Mouse (Mus musculus) kidney, embryonic 16.5 days (tissue): Measurements from ENCODE around the gene Celsr2. TPM values are rescaled to one million over a fixed set of nuclear protein-coding genes. Genes with fewer than 3 reads are reported as not detected.
A peak's percentile ranks its signal among the peaks of the same experiment; 100 is the strongest.

Experiments
- ATAC-seq: fragments of 200-750 bp; cut with Nextera tagmentation; 2 replicates; pipeline ENCODE4 v1.8.0; 2017; ENCODE audit warnings: moderate TSS enrichment; ENCODE audit not compliant: low FRiP score, low TSS enrichment
- H3K27ac ChIP-seq: fragments of 300-500 bp; sonication (generic); 2 replicates; pipeline ENCODE4 v1.5.1; 2014; ENCODE audit warnings: low read length
- H3K27me3 ChIP-seq: fragments of 300-500 bp; sonication (generic); 2 replicates; pipeline ENCODE4 v1.6.1; 2014; ENCODE audit warnings: low read length, control low read depth, mixed read lengths; ENCODE audit not compliant: insufficient read depth
- H3K36me3 ChIP-seq: fragments of 300-500 bp; sonication (generic); 2 replicates; pipeline ENCODE4 v1.6.1; 2014; ENCODE audit warnings: low read length, control low read depth, mixed read lengths; ENCODE audit not compliant: insufficient read depth
- H3K4me1 ChIP-seq: fragments of 300-500 bp; sonication (generic); 2 replicates; pipeline ENCODE4 v1.6.1; 2014; ENCODE audit warnings: low read length, control low read depth, mixed read lengths; ENCODE audit not compliant: insufficient read depth
- H3K4me2 ChIP-seq: fragments of 300-500 bp; sonication (generic); replicated peaks from 2 replicates; pipeline ENCODE4 v1.6.1; 2014; ENCODE audit warnings: low read depth, low read length
- H3K4me3 ChIP-seq: fragments of 300-500 bp; sonication (generic); 2 replicates; pipeline ENCODE4 v1.5.1; 2014; ENCODE audit warnings: mild to moderate bottlenecking, low read length
- H3K9ac ChIP-seq: fragments of 300-500 bp; sonication (generic); replicated peaks from 2 replicates; pipeline ENCODE4 v1.6.1; 2014; ENCODE audit warnings: low read length
- H3K9me3 ChIP-seq: fragments of 300-500 bp; sonication (generic); 2 replicates; pipeline ENCODE4 v1.6.1; 2016; ENCODE audit warnings: low read length, control low read depth
- whole genome bisulfite sequencing: fragments of 180-500 bp; shearing (Covaris S2); extraction: QIAGEN DNeasy Blood & Tissue Kit; methylation state at CpG from one replicate; pipeline ENCODE4 v1.1.7; 2014; 5-methylcytosine and 5-hydroxymethylcytosine counted together
- polyA plus RNA-seq: library from polyadenylated mRNA; unstranded; fragments of >200 nt; fragmentation: Nextera tagmentation; extraction: Ambion mirVana; gene quantifications from 2 replicates; pipeline ENCODE4 v1.2.1, GENCODE M21; 2015

Celsr2 gene
- polyA plus RNA-seq, 1 experiment from 2014 or later = 21.7 TPM

DNA sequence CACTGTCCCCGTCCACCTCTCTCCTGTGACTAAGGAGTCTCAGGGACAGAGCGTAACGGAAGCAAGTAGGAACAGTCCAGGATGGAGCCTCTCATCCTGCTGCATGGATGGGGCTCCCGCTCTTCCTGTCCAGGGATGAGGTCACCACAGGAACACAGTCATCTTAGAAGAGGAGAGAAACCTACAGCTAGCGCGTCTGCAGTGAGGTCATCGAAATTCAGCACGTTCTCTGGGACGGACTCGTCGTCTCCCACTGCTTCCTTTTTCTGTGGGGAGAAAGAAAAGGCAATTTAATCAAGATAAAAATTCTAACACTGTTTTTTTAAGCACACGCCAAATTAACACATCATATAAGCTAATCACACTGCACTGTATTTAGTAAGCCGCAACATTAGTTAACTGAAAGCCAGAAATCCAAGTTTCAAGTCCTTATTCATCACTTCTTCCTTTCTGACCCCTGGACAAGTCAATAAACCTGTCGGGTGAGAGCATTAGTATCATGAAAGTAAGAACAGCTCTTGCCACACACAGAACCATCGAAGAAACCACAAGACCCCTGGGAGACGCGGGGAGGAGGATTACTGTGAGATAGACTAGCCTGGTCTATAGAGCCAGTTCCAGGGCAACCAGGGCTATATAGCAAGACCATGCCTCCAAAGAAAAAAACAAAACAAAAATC lies 20.5 kb upstream of the Celsr2 start:
- Histone ChIP-seq H3K27ac (no peak overlapping the region), H3K9me3 (no peaks in the 10 kb centered on the region), H3K4me2 (no peak overlapping the region), H3K36me3 (peaks cover 49% of the 10 kb centered on the region), H3K4me1 (no peaks in the 10 kb centered on the region), H3K4me3 (no peak overlapping the region), H3K27me3 (no peaks in the 10 kb centered on the region), H3K9ac (no peak overlapping the region)
- 84% methylated on average over 17 of the region's 17 CpGs for WGBS
- peak; percentile 61; the same call in 1 of the 2 replicates for ATAC-seq

GRCm38 (mm10) chr3:108433881-108434495 lies 18.6 kb upstream of the Celsr2 start:
- no peak overlapping the region for H3K9ac ChIP-seq
- H3K4me2 ChIP-seq = no peak overlapping the region
- H3K27me3 ChIP-seq = no peaks in the 10 kb centered on the region
- H3K27ac ChIP-seq = no peak overlapping the region
- 52% methylated on average over 19 of the region's 19 CpGs for WGBS
- no peak overlapping the region for H3K4me3 ChIP-seq
- H3K4me1 ChIP-seq = no peaks in the 10 kb centered on the region
- H3K36me3 ChIP-seq = peaks cover 59% of the 10 kb centered on the region
- ATAC-seq = no peak
- H3K9me3 ChIP-seq = no peaks in the 10 kb centered on the region

DNA sequence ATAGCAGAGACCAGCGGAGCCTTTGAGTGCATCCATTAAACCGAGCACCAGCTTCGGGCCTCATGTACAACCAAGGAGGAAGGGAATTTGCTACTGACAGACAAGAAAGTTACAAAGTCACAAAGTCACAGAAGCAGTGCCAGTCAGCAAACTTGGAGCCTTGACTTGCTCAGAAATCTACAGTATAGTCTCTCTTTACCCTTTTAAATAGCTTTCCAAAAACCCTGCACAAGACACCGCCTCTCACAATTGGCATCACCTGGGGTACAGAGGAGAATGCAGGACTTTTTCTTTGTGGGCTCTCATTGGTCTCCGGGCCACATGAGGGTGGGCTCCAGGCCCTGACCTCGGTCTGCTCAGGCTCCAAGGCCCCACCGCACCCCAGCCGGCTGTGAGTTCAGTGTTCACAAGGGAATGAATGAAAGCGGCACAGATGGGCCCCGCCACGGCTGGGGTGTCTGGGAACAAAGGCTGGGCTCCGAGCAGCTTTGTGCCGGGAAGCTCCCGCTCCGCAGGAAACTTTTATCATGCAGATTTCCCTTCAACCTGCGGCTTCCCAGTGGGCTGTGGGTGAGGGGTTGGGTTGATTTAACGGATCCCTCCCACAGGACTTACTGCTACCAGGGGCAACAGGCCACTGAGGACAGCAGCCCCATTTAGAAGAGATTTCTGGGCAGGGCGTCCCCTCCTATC lies 18.0 kb upstream of the Celsr2 start:
- WGBS = 57% methylated on average over 18 of the region's 18 CpGs
- no peak overlapping the region for H3K27ac ChIP-seq
- no peak for ATAC-seq

DNA sequence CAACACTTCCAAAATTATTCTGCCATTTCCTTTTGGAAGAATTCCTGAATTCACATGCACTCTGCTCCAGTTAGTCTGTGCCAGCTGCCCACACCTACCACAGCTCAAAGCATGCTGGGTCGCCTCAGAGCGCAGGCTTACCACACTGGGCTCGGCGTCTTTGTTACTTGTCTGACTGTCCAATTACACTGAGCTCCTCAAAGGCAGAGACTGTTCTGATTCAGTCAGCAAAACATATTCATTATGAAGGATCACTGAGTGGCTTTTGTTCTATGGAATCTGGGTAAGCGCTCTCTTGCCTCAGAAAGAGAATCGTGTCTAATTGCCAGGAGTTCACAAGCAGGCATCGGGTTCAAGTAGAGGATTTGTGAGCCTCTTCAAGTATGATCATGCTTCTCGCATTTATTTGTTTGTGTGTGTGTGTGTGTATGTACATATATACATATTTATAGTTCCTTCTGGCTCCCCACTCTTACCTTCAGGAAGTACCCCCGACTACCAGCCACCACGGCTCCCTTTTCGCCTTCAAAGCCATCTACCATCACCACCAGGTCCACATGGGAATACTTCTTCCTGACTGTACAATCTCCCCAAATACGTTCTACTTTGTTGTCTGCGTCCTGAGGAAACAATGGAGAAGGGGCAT lies 17.3 kb upstream of the Celsr2 start:
- no peak overlapping the region for H3K4me3 ChIP-seq
- peaks cover 73% of the 10 kb centered on the region for H3K36me3 ChIP-seq
- no peak overlapping the region for H3K27ac ChIP-seq
- WGBS = 92% methylated on average over 13 of the region's 13 CpGs
- no peaks in the 10 kb centered on the region for H3K9me3 ChIP-seq
- no peak overlapping the region for H3K4me2 ChIP-seq
- no peak overlapping the region for H3K9ac ChIP-seq
- no peaks in the 10 kb centered on the region for H3K27me3 ChIP-seq
- ATAC-seq = no peak
- no peaks in the 10 kb centered on the region for H3K4me1 ChIP-seq

More for the DNA sequence above, 18.0 kb upstream of the Celsr2 start:
- Histone ChIP-seq H3K27me3 (no peaks in the 10 kb centered on the region), H3K9me3 (no peaks in the 10 kb centered on the region), H3K36me3 (peaks cover 66% of the 10 kb centered on the region), H3K4me1 (no peaks in the 10 kb centered on the region), H3K4me3 (no peak overlapping the region), H3K9ac (no peak overlapping the region), H3K4me2 (no peak overlapping the region)

DNA sequence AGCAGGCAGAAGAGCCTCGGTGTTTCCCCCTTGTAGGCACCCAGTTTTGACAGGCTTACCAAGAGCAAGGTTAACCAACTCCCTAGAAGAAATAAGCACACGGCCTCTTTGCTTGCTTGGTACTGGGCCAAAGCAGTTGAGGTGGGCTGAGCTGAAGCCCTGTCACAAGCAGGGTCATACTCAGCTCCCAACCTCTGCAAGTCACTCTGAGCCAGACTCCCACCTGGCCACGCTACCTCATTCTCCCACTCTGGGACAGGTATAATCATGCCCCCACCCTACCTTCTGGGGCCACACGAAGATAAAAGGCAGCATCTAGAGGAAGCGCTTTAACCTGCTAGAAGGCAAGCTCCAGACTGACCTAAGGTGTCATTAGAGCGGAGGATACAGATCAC lies 10.3 kb upstream of the Celsr2 start:
- no peaks in the 10 kb centered on the region for H3K9me3 ChIP-seq
- no peak for ATAC-seq
- no peak overlapping the region for H3K4me2 ChIP-seq
- peaks cover 42% of the 10 kb centered on the region for H3K36me3 ChIP-seq
- H3K27me3 ChIP-seq = no peaks in the 10 kb centered on the region
- H3K4me3 ChIP-seq = no peak overlapping the region
- no peak overlapping the region for H3K9ac ChIP-seq
- peaks cover 11% of the 10 kb centered on the region for H3K4me1 ChIP-seq
- WGBS = 79% methylated on average over 6 of the region's 6 CpGs
- no peak overlapping the region for H3K27ac ChIP-seq

GRCm38 (mm10) chr3:108424944-108425623 lies 9.7 kb upstream of the Celsr2 start:
- Histone ChIP-seq H3K36me3 (peaks cover 42% of the 10 kb centered on the region), H3K27ac (no peak overlapping the region), H3K4me2 (no peak overlapping the region), H3K27me3 (no peaks in the 10 kb centered on the region), H3K9ac (no peak overlapping the region), H3K4me1 (peaks cover 11% of the 10 kb centered on the region), H3K9me3 (no peaks in the 10 kb centered on the region), H3K4me3 (no peak overlapping the region)
- WGBS = 87% methylated on average over 7 of the region's 7 CpGs
- ATAC-seq = no peak

- peak; percentile 74 for ATAC-seq
- Histone ChIP-seq H3K4me1 (peaks cover 11% of the 10 kb centered on the region), H3K27ac (0 out of 2 replicates have a peak overlapping the region, but pooled peaks have one; percentile 16), H3K27me3 (no peaks in the 10 kb centered on the region), H3K36me3 (peaks cover 34% of the 10 kb centered on the region), H3K4me2 (peak overlapping the region; percentile 33; the same call in 1 of the 2 replicates), H3K9me3 (no peaks in the 10 kb centered on the region), H3K4me3 (0 out of 2 replicates have a peak overlapping the region, but pooled peaks have one; percentile 12), H3K9ac (peak overlapping the region; percentile 43; the same call in 1 of the 2 replicates)
- 18% methylated on average over 11 of the region's 11 CpGs for WGBS
Observed at GRCm38 (mm10) chr3:108423844-108424801, 8.8 kb upstream of the Celsr2 start.

- Histone ChIP-seq H3K4me1 (peaks cover 11% of the 10 kb centered on the region), H3K9me3 (no peaks in the 10 kb centered on the region), H3K4me2 (no peak overlapping the region), H3K9ac (no peak overlapping the region), H3K36me3 (peaks cover 23% of the 10 kb centered on the region), H3K4me3 (no peak overlapping the region), H3K27ac (no peak overlapping the region), H3K27me3 (no peaks in the 10 kb centered on the region)
- WGBS = 43% methylated on average over 6 of the region's 6 CpGs
- ATAC-seq = no peak
Observed at GRCm38 (mm10) chr3:108423006-108423405, 7.7 kb upstream of the Celsr2 start.
